Mouse (Mus musculus): ENCODE results near the gene Atp2a2. TPM values are rescaled to one million over a fixed set of nuclear protein-coding genes. Genes with fewer than 3 reads are reported as not detected.
A peak's percentile ranks its signal among the peaks of the same experiment; 100 is the strongest.

Atp2a2 gene
- polyA plus RNA-seq, 2 experiments, result 12.8 to 25.9 TPM

DNA sequence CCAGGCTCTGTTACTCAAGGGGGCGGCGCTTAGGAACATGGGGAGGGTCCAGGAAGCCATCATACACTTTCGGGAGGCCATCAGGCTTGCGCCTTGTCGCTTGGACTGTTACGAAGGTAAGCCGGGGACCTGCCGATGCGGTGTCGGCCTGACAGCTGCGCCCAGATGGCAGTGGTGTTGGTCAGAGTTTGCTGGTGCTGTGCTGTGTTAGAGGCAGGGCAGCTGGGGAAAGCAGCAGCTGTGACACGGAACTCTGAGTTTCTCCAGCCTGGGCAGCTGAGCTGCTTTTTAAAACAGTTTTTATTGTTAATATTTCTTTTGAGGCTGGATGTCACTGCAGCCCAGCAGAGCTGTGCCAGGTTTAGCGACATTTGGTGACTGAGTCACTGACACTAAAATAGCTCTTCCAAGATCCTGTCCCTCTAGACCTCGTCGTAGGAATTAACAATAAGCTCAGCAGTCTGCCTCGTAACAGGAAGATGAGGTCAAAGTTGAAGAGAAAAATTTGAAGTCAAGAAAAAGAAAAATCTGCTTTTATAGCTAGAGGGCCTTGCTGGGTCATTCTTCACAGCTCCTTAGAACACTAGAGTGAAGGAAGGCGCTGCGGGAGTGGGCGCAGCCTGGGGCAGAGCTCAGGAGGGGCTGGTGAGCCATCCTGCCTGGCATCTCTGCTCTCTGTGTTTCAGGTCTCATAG, 62.5 kb downstream of the Atp2a2 start:
- Histone ChIP-seq H3K27me3 (ENCODE audit: control insufficient read depth, insufficient read depth, low read length) (no peaks in the 10 kb centered on the region), H3K9me3 (ENCODE audit: control insufficient read depth, low read length) (no peaks in the 10 kb centered on the region), H3K4me1 (replicated peaks; ENCODE audit: control insufficient read depth in 2 of 2, insufficient read depth in 2 of 2, low read length in 1 of 2) (no peaks in the 10 kb centered on the region), H3K4me2 (ENCODE audit: low read depth) (no peak overlapping the region), H3K9ac (replicated peaks) (no peak overlapping the region), H3K36me3 (replicated peaks; ENCODE audit: control insufficient read depth, insufficient read depth, low read depth) (peaks cover 68% of the 10 kb centered on the region), H3K4me3 (ENCODE audit: insufficient read depth in 1 of 2, low read depth in 2 of 2, low read length in 2 of 2) (no peak overlapping the region), H3K27ac (no peak overlapping the region)
- no peak for DNase-seq (ENCODE audit: low read depth in 3 of 3, low spot score in 3 of 3)
- TF ChIP-seq EP300 (IDR thresholded peaks at IDR 0.05; ENCODE audit: low read depth) (no peak), CTCF (IDR thresholded peaks at IDR 0.05; ENCODE audit: low read depth) (no peak)
- ATAC-seq (ENCODE audit: insufficient read depth), result no peak
- WGBS (ENCODE audit: insufficient replicate concordance), result 86% methylated on average over 19 of the region's 19 CpGs

DNA sequence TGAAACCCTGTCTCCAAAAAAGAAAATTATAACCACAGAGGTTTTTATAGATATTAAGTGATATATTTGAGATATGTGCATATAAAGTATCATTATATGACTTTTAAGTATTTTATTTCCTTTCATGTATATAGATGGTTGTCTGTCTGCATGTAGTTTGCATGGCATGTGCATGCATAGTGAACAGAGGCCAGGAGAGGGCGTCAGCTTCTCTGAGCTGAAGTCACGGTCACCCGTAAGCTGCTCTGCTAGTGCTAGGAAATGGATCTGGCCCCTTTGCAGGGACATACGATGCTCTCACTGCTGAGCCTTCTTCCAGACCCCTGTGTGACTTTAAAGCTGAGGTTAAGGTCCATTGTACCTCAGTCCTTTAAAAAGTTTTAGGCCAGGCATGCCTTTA, 67.5 kb downstream of the Atp2a2 start:
- H3K9me3 ChIP-seq (ENCODE audit: control insufficient read depth, low read length), result no peaks in the 10 kb centered on the region
- H3K4me2 ChIP-seq (ENCODE audit: low read depth), result no peak overlapping the region
- H3K9ac ChIP-seq (replicated peaks), result no peak overlapping the region
- WGBS (ENCODE audit: insufficient replicate concordance), result 81% methylated on average over 4 of the region's 4 CpGs
- TF ChIP-seq CTCF (IDR thresholded peaks at IDR 0.05; ENCODE audit: low read depth) (peak; percentile 45), EP300 (IDR thresholded peaks at IDR 0.05; ENCODE audit: low read depth) (no peak)
- no peak for DNase-seq (ENCODE audit: low read depth in 3 of 3, low spot score in 3 of 3)
- no peak overlapping the region for H3K27ac ChIP-seq
- peaks cover 77% of the 10 kb centered on the region for H3K36me3 ChIP-seq (replicated peaks; ENCODE audit: control insufficient read depth, insufficient read depth, low read depth)
- no peaks in the 10 kb centered on the region for H3K4me1 ChIP-seq (replicated peaks; ENCODE audit: control insufficient read depth in 2 of 2, insufficient read depth in 2 of 2, low read length in 1 of 2)
- no peak overlapping the region for H3K4me3 ChIP-seq (ENCODE audit: insufficient read depth in 1 of 2, low read depth in 2 of 2, low read length in 2 of 2)
- no peak for ATAC-seq (ENCODE audit: insufficient read depth)
- no peaks in the 10 kb centered on the region for H3K27me3 ChIP-seq (ENCODE audit: control insufficient read depth, insufficient read depth, low read length)

DNA sequence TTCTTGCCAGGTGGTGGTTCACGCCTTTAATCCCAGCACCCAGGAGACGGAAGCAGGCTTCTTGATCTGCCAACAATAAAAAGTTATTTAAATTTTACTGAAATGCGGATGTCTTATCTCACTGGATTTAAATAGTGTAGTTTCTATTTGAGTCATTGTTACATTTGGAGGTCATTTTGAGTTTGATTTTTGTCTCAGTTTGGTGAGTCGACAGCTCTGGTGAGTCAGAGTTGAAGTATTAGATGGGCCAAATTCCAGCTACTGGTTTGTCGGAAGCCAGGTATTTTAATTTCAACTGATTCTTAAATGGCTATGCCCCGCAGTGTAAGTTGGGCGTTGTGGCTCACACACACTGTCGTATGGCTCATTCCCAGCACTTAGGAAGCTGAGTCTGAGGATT, 70.8 kb downstream of the Atp2a2 start:
- no peak overlapping the region for H3K27ac ChIP-seq
- H3K4me1 ChIP-seq (replicated peaks; ENCODE audit: control insufficient read depth in 2 of 2, insufficient read depth in 2 of 2, low read length in 1 of 2), result no peaks in the 10 kb centered on the region
- H3K4me3 ChIP-seq (ENCODE audit: insufficient read depth in 1 of 2, low read depth in 2 of 2, low read length in 2 of 2), result no peak overlapping the region
- no peak for TF ChIP-seq CTCF (IDR thresholded peaks at IDR 0.05; ENCODE audit: low read depth)
- no peak for TF ChIP-seq EP300 (IDR thresholded peaks at IDR 0.05; ENCODE audit: low read depth)
- H3K9me3 ChIP-seq (ENCODE audit: control insufficient read depth, low read length), result no peaks in the 10 kb centered on the region
- H3K4me2 ChIP-seq (ENCODE audit: low read depth), result no peak overlapping the region
- no peak overlapping the region for H3K9ac ChIP-seq (replicated peaks)
- no peak for DNase-seq (ENCODE audit: low read depth in 3 of 3, low spot score in 3 of 3)
- H3K36me3 ChIP-seq (replicated peaks; ENCODE audit: control insufficient read depth, insufficient read depth, low read depth), result peaks cover 61% of the 10 kb centered on the region
- 90% methylated on average over 8 of the region's 8 CpGs for WGBS (ENCODE audit: insufficient replicate concordance)
- no peak for ATAC-seq (ENCODE audit: insufficient read depth)
- H3K27me3 ChIP-seq (ENCODE audit: control insufficient read depth, insufficient read depth, low read length), result no peaks in the 10 kb centered on the region

DNA sequence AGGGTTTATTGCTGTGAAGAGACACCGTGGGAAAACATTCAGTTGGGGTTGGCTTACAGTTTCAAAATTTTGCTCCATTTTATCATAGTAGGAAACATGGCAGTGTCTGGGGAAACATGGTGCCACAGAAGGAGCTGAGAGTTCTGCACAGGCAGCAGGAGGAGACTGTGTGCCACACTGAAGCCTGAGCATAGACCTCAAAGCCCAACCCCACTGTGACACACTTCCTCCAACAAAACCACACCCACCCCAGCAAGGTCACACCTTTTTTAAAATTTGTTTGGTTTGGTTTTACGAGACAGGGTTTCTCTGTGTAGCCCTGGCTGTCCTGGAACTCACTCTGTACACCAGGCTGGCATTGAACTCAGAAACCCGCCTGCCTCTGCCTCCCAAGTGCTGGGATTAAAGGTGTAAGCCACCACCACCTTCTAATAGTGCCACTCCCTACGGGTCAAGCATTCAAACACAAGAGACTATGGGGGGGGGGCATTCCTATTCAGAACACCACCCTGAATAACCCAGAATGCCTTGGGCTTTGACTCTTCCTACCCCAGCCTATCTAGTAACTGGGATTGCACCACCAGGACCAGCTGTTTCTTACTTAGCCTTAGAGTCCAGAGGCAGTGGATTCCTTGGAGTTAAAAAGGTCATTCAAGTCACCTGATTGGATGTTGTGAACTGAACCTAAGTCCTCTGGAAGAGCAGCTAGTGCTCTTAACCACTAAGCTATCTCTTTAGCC, 71.8 kb downstream of the Atp2a2 start:
- no peak for TF ChIP-seq EP300 (IDR thresholded peaks at IDR 0.05; ENCODE audit: low read depth)
- TF ChIP-seq CTCF (IDR thresholded peaks at IDR 0.05; ENCODE audit: low read depth), result no peak
- Histone ChIP-seq H3K9me3 (ENCODE audit: control insufficient read depth, low read length) (no peaks in the 10 kb centered on the region), H3K36me3 (replicated peaks; ENCODE audit: control insufficient read depth, insufficient read depth, low read depth) (peaks cover 50% of the 10 kb centered on the region), H3K4me3 (ENCODE audit: insufficient read depth in 1 of 2, low read depth in 2 of 2, low read length in 2 of 2) (no peak overlapping the region), H3K9ac (replicated peaks) (no peak overlapping the region), H3K4me2 (ENCODE audit: low read depth) (no peak overlapping the region), H3K27me3 (ENCODE audit: control insufficient read depth, insufficient read depth, low read length) (no peaks in the 10 kb centered on the region), H3K4me1 (replicated peaks; ENCODE audit: control insufficient read depth in 2 of 2, insufficient read depth in 2 of 2, low read length in 1 of 2) (no peaks in the 10 kb centered on the region), H3K27ac (no peak overlapping the region)
- ATAC-seq (ENCODE audit: insufficient read depth) (no peak), DNase-seq (ENCODE audit: low read depth in 3 of 3, low spot score in 3 of 3) (no peak)
- WGBS (ENCODE audit: insufficient replicate concordance), result 66% methylated on average over 4 of the region's 4 CpGs

DNA sequence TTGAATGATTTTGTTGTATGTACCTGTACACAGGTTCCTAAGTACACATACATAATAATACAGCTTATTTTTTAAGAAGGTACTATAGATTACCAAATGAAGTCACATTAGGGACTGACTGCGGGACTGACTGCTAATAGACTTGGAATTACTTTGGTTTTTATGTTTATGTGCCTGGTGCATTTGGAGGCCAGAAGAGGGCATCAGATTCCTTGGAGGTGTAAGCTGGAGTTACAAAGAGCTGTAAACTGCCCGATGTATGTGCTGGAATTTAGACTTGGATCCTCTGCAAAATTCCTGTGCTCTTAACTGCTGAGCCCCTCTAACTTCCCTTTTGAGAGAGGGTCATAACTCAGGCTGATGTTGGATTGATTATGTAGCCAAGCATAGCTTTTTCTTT, 76.5 kb downstream of the Atp2a2 start:
- 85% methylated on average over 2 of the region's 2 CpGs for WGBS (ENCODE audit: insufficient replicate concordance)
- Histone ChIP-seq H3K36me3 (replicated peaks; ENCODE audit: control insufficient read depth, insufficient read depth, low read depth) (peaks cover 16% of the 10 kb centered on the region), H3K27me3 (ENCODE audit: control insufficient read depth, insufficient read depth, low read length) (no peaks in the 10 kb centered on the region), H3K4me2 (ENCODE audit: low read depth) (no peak overlapping the region), H3K4me3 (ENCODE audit: insufficient read depth in 1 of 2, low read depth in 2 of 2, low read length in 2 of 2) (no peak overlapping the region), H3K27ac (no peak overlapping the region), H3K4me1 (replicated peaks; ENCODE audit: control insufficient read depth in 2 of 2, insufficient read depth in 2 of 2, low read length in 1 of 2) (peaks cover 7 to 20% of the 10 kb centered on the region in 2 experiments; a peak in 3 of 4 replicates), H3K9ac (replicated peaks) (no peak overlapping the region), H3K9me3 (ENCODE audit: control insufficient read depth, low read length) (no peaks in the 10 kb centered on the region)
- TF ChIP-seq CTCF (IDR thresholded peaks at IDR 0.05; ENCODE audit: low read depth) (no peak), EP300 (IDR thresholded peaks at IDR 0.05; ENCODE audit: low read depth) (no peak)
- DNase-seq (ENCODE audit: low read depth in 3 of 3, low spot score in 3 of 3), result no peak
- ATAC-seq (ENCODE audit: insufficient read depth), result no peak
